Mouse (Mus musculus) spleen, postnatal 4 days (tissue): ENCODE measurements at regions not wholly inside any gene's neighbourhood (a gene's known extent, or its start where the extent isn't known, plus 50 kb on each side); places are given as distances from the start of the nearest gene placed in this dataset.
"Not testable (repeated sequence)": the region's sequence is repeated elsewhere in the genome, so short reads cannot be mapped to it uniquely, and the experiment has no call there.

Source experiments
- DNase-seq, 2 experiments: peaks; one replicate each; pipeline ENCODE4 v3.0.0; 2022; ENCODE audit warnings: low spot score in 2 of 2

DNA sequence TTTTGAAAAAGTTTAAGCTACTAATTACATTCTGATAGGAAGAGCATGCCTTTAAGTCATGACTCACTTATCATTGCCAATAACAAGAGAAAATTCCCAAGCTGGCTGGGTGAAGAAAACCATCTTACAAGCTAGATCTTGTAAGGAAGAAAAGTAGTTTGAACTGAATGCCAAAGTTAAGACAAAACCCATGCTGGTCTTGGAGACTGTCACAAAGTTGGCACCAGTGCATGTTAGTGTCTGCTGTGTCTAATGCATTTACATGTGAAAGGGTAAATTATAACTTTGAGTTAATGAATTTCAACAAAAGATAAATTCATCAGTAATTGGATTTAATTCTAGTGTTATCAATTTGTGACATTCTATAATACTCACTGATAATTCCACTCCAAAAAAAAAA, 533.6 kb upstream of the Fam241a start:
- no peak for DNase-seq

DNA sequence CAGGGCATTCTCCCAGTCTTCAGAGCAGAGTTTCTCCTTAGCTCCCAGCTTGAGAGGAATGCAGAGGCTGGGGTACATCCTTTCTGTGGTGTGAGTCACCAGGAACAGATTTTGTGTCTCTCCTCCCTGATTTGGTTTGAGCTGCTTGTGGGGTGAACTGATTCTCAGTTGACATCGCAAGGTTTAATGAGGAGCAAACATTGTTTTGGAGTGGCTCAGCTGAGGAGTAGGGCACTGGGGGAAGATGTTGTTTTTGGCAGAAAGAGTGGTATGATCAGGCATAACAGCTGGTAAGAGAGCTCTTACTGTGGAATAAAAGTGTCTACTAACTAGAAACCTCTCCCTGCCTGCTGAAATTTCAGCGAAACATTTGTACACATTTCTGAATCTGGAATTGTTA, 519.4 kb upstream of the Fam241a start:
- no peak for DNase-seq

DNA sequence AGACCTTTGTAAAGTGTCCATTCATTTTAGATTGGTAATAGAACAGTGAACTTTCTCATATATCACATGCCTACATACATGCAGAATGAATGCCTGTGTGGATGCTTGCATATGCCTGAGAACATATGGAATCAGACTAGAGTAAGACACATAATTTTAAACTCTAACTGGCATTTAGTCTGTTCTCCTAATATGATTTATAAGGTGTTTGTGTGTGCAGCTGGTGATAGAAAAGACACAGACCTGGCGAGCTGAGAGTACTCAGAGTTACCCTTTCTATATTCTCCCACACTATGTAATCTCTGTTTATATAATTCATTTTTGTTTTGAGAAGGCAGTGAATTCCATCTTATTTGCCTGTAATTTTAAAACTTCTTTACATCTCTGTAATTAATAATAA, 517.4 kb upstream of the Fam241a start:
- DNase-seq: no peak

DNA sequence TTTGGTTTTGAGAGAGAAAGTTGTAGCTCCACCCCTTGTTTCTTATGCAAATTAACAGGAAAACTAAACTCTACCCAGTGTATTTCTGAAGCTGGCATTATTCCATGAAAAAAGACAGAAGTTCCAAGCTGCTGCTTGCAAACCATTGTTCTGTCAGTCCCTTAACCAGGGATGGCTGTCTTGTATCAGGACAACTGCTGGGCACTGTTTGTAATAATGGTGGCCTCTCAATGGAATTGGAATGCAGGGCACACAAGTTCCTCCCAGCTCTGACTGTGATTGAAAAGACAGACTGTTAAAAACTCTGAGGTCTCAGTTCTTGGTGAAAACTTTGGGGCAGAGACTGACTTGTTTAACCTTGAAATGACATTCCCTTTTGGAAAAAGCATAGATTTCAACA, 516.0 kb upstream of the Fam241a start:
- DNase-seq: no peak

DNA sequence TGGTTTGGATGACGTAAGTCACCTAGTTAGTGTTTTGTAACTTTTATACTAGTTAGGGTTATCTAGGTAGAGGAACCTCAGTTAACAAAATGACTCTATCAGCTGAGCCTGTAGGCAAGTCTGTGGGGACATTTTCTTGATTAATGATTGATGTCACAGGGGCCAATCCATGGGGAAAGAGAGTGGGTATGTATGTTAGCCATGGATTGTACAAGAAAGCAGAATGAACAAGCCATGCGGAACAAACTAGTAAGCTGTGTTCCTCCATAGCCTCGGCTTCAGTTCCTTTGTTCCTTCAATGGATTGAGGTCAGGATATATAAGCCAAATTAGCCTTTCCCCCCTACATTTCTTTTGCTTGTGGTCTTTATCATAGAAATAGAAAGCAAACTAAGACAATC, 498.7 kb upstream of the Fam241a start:
- no peak for DNase-seq

DNA sequence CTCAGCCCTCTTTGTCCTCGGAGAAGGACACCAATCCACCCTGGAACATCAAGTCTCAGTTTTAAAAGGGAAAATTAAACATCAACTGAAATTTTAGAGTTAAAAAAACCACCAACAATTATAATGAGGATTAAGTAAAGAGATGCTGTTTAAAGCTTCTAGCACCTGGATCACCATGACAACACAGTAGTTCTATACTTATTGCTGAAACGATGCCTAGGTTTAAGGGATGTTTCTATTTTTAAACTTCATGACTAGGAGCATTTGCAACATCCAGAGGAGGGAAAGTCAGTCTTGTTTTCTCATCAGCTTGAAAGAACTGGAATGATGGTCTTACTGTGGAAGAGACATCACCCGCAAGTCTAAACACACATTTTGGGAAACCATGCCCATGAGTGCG, 484.5 kb upstream of the Fam241a start:
- no peak for DNase-seq

DNA sequence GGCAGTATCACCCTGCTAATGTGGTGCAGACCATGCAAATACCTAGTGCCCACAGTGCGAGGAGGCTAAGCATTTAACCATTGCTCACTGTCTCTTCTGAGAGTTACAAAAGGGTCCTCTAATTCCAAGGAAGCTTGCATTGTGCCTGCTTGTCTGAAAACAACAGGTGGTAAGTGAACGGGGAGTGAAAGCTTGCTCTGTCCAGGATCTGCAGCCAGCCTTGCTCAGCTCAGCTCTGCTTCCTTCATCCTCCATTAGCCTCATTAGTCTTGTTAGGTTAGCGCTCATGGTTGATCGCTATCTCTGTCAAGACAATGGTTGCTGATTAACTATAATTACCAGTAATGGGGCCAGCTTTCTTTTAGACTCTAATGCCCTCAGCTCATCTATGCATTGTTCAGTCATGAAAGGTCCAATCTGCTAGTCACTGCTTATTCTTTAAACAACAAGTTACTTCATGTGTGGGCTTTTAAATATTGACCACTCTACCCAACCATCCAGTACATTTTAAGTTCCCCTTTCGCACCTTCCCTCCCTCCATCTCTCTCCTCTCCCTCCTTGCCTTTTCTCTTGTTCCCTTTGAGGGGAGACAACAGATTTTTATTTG, 473.5 kb upstream of the Fam241a start:
- DNase-seq: peak in 1 of 2 experiments; percentile 21

DNA sequence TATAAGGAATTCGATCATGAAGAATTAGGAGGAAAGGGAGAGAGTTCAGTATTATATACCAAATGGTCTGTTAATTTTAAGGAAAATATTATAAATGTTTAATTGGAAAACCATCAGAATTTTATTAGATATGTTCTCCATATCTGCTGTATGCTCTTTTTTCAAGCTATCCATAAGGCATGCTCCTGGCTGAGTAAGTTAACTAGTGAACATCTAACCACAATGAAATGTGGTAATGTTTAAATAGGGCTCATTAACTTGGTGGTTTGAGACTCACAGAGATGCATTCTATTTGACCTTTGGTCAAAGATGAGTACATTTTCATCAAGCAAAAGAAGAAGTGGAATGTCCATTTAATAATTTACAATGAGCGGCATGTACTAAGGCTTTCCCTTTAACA, 466.2 kb upstream of the Fam241a start:
- DNase-seq: no peak

DNA sequence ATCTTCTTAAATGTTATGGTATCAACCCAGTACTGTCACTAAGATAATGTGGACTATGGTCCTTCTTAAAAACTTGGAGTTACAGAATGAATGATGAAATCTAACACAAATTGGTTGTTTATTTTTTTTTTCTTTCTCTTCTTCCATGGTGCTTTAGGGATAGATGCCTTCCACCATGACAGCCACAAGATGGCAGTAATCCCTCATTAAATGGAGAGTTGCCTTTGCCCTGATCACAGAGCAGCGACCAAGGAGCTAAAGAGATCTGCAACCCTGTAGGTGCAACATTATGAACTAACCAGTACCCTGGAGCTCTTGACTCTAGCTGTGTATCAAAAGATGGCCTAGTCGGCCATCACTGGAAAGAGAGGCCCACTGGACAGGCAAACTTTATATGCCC, 453.0 kb upstream of the Fam241a start:
- DNase-seq: not testable (repeated sequence)

DNA sequence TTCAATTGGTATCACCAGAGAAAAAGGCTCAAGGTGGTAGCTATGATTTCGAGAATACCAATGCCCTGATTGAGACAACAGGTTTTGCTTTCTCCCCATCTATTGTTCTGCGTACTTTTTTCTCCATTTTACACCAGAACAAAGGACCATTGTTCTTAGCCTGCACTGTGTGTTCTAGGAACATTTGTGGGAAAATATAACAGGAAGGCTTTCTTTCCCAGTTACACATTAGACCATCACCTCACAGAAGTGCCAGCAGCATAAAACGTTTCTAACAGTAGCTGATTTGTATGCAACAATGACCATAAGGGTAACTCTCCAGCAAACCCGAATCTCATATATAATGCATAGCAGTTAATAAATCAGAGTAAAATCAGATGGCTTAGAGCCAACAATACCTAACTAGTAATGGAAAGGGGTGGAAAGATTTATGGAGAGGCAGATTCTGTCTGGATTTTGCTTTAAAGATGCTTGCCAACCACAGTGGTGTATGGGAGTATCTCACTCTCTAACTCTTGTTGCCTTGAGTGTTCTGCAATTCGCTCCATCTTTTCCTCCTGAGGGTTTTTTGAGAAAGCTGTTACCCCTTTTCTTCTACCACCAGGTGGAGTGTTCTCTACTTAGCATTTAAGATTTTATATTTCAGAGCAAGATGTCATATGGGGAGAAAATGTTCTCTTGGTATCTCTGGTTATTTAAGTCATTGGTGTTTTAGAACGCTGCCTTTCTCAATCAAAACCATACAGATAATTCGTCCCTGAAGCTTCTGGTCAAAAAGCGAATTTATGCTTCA, 451.9 kb upstream of the Fam241a start:
- no peak for DNase-seq

DNA sequence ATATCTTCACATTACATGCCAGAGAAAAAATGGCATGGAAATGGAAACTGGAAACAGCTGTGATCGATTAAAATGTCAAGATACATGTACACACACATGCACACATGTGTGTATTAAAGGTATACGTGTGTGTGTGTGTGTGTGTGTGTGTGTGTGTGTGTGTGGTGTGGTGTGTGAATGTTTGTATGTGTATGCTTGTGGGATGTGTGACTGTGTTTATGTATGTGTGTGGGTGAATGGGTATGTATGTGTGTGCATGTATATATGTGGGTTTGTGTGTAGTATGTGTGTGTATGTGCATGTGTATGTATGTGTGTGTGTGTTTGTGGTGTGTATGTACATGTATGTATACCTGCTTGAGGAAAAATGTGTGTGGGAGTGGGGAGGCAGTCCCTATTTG, 441.4 kb upstream of the Fam241a start:
- DNase-seq: no peak

DNA sequence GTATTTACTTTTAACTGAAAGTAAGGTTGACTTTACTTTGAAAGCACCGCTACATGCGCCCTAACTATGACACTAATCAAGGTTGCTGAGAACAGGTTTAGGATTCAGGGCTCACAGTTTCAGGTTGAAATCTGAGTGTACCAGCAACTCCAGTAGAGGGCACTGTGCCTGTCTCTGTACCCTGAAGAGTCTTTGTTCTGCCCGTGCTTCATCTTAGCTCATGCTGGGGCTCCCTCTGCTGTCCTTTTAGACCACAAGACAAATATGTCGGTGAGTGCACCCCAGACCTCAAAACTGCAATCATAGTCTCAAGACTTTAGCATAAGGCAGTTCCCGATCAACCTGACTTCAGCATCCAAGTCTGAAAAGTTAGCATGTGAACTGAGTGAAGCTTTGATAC, 440.9 kb upstream of the Fam241a start:
- peak in 1 of 2 experiments; percentile 15 for DNase-seq

DNA sequence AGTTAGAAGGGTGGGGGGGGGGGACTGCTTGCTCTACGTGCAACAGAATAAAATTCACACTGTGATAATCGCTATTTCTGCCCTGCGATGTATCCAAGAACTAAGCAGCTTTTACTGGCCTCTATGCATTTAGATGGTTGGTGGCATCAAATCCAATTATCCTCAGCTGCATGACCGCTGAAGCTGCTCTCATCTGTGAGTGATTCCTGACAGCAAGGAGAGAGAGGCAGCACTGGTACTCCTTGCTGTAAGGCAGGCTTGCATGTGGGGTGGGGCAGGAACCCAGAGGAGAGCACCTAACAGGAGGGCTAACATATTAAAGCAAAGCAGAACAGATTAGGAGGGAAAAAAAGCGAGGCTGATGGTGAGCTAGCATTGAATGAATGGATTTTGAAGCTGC, 431.6 kb upstream of the Fam241a start:
- no peak for DNase-seq

DNA sequence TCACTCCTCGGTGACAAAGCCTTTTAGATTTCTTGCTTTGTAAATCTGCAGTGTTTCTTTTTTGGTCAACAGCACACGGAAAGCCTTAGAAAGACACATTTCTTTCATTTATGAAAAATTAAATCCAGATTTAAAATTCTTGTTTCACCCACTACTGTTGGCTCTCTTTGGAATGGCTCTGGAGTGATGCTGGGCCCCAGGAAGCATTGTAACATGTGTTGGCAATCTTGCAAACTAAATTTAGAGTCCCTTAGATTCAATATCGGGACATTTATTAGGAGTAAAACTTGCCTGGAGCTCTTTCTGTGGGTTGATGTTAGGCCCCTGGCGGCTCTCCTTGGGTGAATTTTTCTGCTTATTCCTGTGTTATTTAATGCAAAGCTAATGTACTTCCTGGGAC, 405.2 kb upstream of the Fam241a start:
- no peak for DNase-seq

DNA sequence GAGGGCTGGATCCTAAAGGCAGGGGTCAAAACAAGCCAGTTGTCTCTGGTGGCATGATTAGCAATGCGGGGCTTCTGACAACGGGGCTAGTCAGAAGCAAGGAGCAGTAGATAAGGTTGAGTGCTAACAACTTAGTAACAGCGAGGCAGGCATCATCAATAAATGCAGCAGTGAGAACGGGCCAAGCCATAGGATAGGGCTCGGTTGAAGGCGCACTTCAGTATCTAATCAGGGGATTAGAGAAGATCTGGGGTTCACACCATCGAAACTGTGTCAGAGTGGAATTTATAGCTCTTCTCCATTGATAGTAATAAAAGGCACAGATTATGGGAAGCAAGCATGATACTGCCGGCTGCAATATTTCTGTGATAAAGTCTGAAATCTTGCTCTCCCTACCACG, 402.0 kb upstream of the Fam241a start:
- no peak for DNase-seq

DNA sequence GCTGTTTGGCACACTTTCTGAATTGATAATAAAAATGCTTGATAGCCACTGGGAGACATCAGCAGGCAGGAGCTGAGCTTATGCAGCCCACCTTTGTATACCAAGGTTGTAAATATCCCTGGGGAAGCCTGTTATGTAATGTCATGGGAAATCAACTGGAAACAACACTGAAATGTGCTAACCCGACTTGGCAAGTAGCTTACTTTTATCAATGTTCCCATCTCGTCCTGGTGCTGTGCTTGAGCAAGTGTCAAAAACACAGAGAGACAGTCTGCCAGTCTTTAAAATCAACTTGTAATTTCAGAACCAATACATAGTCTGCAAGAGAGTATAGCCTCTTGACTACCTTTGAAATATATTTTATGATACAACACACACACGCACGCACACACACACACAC, 391.7 kb upstream of the Fam241a start:
- DNase-seq: no peak

DNA sequence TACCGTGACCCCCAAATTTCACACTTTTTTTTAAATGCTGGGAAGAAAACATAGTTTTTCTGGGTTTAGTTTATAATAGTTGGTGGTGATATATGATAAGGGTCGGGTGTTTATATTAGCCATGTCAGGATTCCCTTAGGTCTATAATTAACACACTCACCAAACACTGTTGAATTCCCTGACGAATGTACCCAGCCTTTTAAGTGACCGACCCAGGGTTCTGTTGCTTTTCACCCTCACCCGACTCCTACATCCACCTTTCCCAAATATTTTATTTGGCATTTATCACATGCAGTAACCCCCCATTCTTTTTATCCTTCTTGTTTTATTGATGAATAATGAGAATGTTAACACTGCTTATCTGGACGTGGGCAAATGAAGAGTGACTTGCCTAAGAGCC, 389.1 kb upstream of the Fam241a start:
- no peak for DNase-seq

DNA sequence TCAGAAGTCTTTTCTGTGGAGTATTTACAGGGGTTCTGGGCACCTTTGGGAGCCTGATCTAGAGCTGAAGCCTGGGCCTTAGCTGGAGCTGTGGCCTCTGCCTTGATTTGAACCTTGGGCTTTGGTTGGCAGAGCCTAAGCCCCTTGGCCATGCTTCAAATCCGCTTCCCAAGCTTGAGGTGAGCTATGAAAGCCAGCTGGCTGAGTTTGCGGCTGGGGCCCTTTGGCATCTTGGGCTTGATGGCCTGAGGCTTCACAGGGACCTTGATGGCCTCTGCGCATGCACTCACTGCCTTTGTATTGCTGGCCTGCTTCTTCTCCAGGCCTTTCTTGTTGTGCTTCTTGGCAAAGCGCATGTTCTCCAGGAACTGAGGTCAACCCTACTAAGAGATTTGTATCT, 384.5 kb upstream of the Fam241a start:
- no peak for DNase-seq

DNA sequence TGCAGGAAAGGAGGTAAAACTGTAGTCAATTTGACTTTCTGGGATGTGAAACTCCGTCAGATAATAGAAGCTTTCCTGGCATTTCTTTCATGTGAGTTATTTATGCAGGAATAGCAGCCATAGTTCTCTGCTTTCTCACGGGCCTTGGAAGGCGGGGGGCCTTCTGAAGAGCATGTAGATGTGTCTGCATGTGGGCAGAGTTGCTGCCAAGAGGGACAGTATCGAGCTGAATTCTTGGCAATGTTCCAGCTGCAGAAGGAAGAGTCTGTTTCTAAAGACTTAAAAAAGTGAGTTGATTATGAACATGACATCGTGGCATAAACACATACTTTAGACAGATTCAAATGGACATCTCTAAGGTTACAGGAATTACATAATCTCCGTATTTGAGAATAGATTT, 374.5 kb upstream of the Fam241a start:
- no peak for DNase-seq

DNA sequence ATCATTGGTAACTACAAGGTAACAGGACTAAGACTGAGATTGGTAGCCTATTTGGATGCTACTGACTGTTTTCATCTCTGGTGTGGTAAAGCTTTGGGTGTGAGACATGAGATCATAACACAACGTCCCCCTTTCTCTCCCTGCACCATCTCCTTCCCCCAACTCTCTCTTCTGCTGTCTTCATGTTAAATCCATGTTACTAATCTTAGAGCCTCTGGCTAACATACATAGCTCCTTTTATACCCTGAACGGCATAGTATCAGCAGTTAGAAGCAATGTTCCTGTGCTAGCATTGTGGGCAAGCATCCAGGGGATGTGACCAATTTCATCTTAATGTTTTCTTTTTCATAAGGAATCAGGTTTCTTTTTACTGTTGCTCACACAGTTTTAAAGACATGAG, 365.1 kb upstream of the Fam241a start:
- DNase-seq: no peak

DNA sequence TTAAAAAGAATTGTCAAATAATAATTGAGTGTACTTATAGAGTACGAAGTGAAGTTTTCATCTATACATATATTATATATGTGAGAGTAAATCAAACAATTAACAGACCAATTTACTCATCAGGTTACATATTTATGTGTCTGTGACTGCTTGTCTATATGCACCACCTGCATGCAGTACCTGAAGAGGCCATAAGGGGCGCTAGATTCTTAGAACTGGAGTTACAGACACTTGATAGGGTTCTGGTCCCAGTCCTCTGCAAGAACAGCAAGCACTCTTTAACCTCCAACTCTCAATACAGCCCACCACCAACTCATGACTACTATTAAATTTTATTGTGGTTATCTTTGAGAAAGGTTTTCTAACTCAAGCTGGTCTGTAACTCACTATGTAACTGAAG, 351.7 kb upstream of the Fam241a start:
- DNase-seq: no peak

DNA sequence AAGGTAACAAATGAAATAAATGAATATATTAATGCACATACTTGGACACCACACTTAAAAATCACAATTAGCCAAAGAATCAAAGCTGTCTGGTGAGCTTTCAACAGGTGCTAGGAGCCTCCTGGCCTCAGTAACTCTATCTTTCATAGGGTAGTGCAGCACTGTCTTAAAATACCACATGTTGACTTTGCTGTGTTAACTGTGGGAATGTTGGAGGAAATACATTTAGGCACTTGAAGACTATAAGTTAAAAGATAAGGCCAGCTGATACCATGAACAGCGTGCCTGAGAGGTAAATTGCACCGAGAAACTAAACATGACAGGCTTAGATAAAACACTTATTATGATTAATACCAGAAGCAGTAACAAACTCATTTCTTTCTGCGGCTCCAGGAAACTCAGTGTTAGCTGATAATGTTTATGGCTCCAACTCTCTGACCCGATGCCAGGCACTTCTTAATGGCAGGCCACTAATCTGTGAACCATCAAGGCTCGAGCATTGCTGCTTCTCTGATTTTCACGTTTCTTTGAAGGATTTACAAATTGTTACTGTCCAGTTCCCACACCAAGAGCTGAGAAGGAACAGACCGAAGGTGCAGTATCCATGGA, 343.8 kb upstream of the Fam241a start:
- no peak for DNase-seq

DNA sequence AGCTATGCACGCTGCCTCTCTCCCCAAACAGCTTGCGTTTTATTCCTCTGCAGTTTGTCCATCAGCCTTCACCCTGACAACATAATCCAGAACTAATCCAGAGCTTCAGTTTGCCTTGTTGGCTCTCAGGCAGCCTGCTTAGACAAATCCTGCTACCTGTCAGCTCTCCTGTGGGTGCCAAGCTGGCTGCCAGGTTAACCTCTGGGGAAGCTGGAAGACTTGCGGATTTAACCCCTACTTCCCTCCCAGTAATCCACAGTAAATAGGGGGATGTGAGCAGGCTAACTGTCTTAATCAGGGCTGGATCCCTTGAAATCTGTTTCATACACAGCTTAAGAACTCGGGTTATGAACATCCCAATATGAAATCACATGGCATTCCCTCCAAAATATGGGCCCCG, 334.3 kb upstream of the Fam241a start:
- no peak for DNase-seq
